Mouse (Mus musculus): ENCODE measurements around the gene Fam173a. TPM values are rescaled to one million over a fixed set of nuclear protein-coding genes. Genes with fewer than 3 reads are reported as not detected.
"Not testable (repeated sequence)": the region's sequence is repeated elsewhere in the genome, so short reads cannot be mapped to it uniquely, and the experiment has no call there.

The Fam173a gene
- polyA plus RNA-seq, 1 experiment from 2014 or later, result 127 TPM

DNA sequence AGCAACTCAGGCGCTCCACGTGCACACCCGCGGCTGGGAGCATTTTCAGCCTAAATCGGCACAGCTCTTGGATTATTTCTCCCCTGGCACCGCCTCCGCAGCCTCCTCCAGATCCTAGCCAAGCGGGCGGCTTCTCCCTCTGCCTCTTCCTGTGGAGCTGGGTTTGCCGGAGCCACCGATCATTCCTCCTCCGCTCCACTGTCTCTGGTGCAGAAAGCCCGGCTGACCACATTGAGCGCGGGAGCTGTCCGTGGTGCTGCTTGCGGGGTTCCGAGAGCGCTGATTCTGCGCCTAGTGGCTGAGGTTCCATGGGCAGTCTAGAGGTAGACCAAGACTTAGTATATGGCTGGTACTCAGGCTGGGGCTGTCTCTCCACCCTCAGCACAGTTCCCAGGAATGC lies 20.8 kb upstream of the Fam173a start:
- Histone ChIP-seq H3K27me3 (replicated peaks; ENCODE audit: control insufficient read depth, insufficient read depth, low read length) (peaks cover 39% of the 10 kb centered on the region), H3K4me2 (replicated peaks; ENCODE audit: low read depth) (0 out of 2 replicates have a peak overlapping the region, but pooled peaks have one; percentile 13), H3K4me1 (replicated peaks; ENCODE audit: control insufficient read depth, insufficient read depth, low read length) (no peaks in the 10 kb centered on the region; the same call in 1 of the 2 replicates), H3K36me3 (ENCODE audit: control insufficient read depth, insufficient read depth) (no peaks in the 10 kb centered on the region), H3K9me3 (ENCODE audit: control insufficient read depth) (no peaks in the 10 kb centered on the region), H3K27ac (ENCODE audit: low read depth, low read length) (no peak overlapping the region), H3K9ac (ENCODE audit: low read depth, low read length) (no peak overlapping the region), H3K4me3 (ENCODE audit: low read depth, low read length) (no peak overlapping the region)
- 1% methylated on average over 20 of the region's 20 CpGs for WGBS
- 0 out of 2 replicates have a peak, but pooled peaks have one; percentile 29 for ATAC-seq
- TF ChIP-seq CTCF (IDR thresholded peaks at IDR 0.05; ENCODE audit: low read depth), result peak; percentile 81

DNA sequence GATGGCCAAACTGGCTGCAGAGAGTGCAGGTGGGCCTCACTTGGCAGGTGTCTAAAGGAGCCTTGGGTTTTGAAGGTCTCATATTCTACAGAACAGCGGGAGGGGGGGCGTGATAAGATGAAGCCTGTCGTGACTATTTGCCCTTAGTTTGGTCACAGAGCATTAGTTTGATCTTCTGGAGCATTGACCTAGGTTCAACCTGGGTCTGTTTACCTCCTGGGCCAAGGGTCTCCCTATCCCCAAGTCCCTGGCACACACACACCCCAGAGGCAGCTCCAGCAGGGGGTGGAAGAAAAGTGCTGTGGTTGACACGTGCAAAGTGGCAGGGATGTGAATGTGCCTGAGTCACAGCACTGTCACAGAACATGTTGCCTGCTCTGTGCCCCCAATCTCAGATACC lies 18.2 kb upstream of the Fam173a start:
- Histone ChIP-seq H3K4me3 (ENCODE audit: low read depth, low read length) (no peak overlapping the region), H3K4me1 (replicated peaks; ENCODE audit: control insufficient read depth, insufficient read depth, low read length) (no peaks in the 10 kb centered on the region; the same call in 1 of the 2 replicates), H3K36me3 (ENCODE audit: control insufficient read depth, insufficient read depth) (no peaks in the 10 kb centered on the region), H3K9ac (ENCODE audit: low read depth, low read length) (no peak overlapping the region), H3K27me3 (replicated peaks; ENCODE audit: control insufficient read depth, insufficient read depth, low read length) (peaks cover 32% of the 10 kb centered on the region), H3K27ac (ENCODE audit: low read depth, low read length) (no peak overlapping the region), H3K9me3 (ENCODE audit: control insufficient read depth) (no peaks in the 10 kb centered on the region), H3K4me2 (replicated peaks; ENCODE audit: low read depth) (no peak overlapping the region)
- no peak for ATAC-seq
- WGBS, result 67% methylated on average over 4 of the region's 4 CpGs
- no peak for TF ChIP-seq CTCF (IDR thresholded peaks at IDR 0.05; ENCODE audit: low read depth)

DNA sequence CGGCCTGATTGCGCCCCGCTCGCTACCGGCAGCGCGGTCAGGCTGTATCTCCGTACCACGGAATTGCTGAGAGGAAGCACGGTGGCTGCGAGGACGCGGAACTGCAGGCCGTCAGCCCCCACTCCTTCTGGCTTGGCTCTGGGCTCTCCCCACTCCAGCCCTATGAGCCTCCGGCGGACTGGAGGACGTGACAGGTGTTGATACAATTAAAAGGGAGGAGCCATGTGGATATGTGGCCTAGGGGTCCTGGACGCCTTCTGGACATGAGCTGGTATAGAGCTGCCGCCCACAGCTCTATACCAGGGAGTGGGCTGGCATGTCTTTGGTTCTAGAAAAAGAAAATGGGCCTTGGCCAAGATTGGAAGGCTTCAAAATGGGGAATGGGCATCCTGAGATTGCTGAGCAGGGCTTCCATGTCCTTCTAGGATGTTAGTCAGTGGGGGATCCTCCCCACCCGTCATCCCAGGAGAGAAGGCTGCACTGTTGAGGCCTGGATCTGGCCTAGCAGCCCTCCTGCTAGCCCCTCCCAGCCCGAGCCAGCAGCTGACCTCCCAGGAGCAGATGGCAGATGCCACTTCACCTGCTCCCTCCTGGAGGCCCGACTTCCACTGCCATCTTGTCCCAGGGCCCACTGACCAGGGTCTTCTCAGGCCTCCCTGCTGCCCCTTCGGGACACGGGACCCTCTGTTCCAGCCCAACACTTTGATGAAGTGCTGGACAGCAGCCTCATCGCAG lies 17.1 kb upstream of the Fam173a start:
- H3K9me3 ChIP-seq (ENCODE audit: control insufficient read depth), result no peaks in the 10 kb centered on the region
- WGBS, result 15% methylated on average over 25 of the region's 25 CpGs
- no peaks in the 10 kb centered on the region; the same call in 1 of the 2 replicates for H3K4me1 ChIP-seq (replicated peaks; ENCODE audit: control insufficient read depth, insufficient read depth, low read length)
- TF ChIP-seq CTCF (IDR thresholded peaks at IDR 0.05; ENCODE audit: low read depth), result no peak
- peak; percentile 4; the same call in 1 of the 2 replicates for ATAC-seq
- H3K27ac ChIP-seq (ENCODE audit: low read depth, low read length), result no peak overlapping the region
- peaks cover 32% of the 10 kb centered on the region for H3K27me3 ChIP-seq (replicated peaks; ENCODE audit: control insufficient read depth, insufficient read depth, low read length)
- H3K4me3 ChIP-seq (ENCODE audit: low read depth, low read length), result peak overlapping the region; percentile 51
- no peaks in the 10 kb centered on the region for H3K36me3 ChIP-seq (ENCODE audit: control insufficient read depth, insufficient read depth)
- H3K4me2 ChIP-seq (replicated peaks; ENCODE audit: low read depth), result peak overlapping the region; percentile 92
- 0 out of 2 replicates have a peak overlapping the region, but pooled peaks have one; percentile 17 for H3K9ac ChIP-seq (ENCODE audit: low read depth, low read length)

GRCm38 (mm10) chr17:25808789-25809605 lies 16.3 kb upstream of the Fam173a start, which contains the start of gene Fbxl16:
Gene Fbxl16 (plus strand): TSS chr17:25809085.
- H3K36me3 ChIP-seq (ENCODE audit: control insufficient read depth, insufficient read depth), result no peaks in the 10 kb centered on the region
- no peak within 1 kb of the TSS for H3K27ac ChIP-seq (ENCODE audit: low read depth, low read length)
- ATAC-seq, result peak; percentile 63
- no peaks in the 10 kb centered on the region; the same call in 1 of the 2 replicates for H3K4me1 ChIP-seq (replicated peaks; ENCODE audit: control insufficient read depth, insufficient read depth, low read length)
- H3K4me3 ChIP-seq (ENCODE audit: low read depth, low read length), result peak within 1 kb of the TSS; percentile 51
- peak; percentile 58 for TF ChIP-seq CTCF (IDR thresholded peaks at IDR 0.05; ENCODE audit: low read depth)
- 0 out of 2 replicates have a peak within 1 kb of the TSS, but pooled peaks have one; percentile 17 for H3K9ac ChIP-seq (ENCODE audit: low read depth, low read length)
- H3K27me3 ChIP-seq (replicated peaks; ENCODE audit: control insufficient read depth, insufficient read depth, low read length), result peaks cover 32% of the 10 kb centered on the region
- no peaks in the 10 kb centered on the region for H3K9me3 ChIP-seq (ENCODE audit: control insufficient read depth)
- H3K4me2 ChIP-seq (replicated peaks; ENCODE audit: low read depth), result peak within 1 kb of the TSS; percentile 92
- under 1% methylated on average over 92 of the region's 100 CpGs for WGBS

- no peaks in the 10 kb centered on the region for H3K9me3 ChIP-seq (ENCODE audit: control insufficient read depth)
- ATAC-seq, result no peak
- no peaks in the 10 kb centered on the region for H3K4me1 ChIP-seq (replicated peaks; ENCODE audit: control insufficient read depth, insufficient read depth, low read length)
- no peak overlapping the region for H3K27ac ChIP-seq (ENCODE audit: low read depth, low read length)
- no peaks in the 10 kb centered on the region for H3K36me3 ChIP-seq (ENCODE audit: control insufficient read depth, insufficient read depth)
- WGBS, result 51% methylated on average over 5 of the region's 5 CpGs
- H3K27me3 ChIP-seq (replicated peaks; ENCODE audit: control insufficient read depth, insufficient read depth, low read length), result peaks cover 28% of the 10 kb centered on the region
- H3K4me3 ChIP-seq (ENCODE audit: low read depth, low read length), result no peak overlapping the region
- peak overlapping the region; percentile 92; the same call in 1 of the 2 replicates for H3K4me2 ChIP-seq (replicated peaks; ENCODE audit: low read depth)
- TF ChIP-seq CTCF (IDR thresholded peaks at IDR 0.05; ENCODE audit: low read depth), result no peak
- H3K9ac ChIP-seq (ENCODE audit: low read depth, low read length), result no peak overlapping the region
Measured at GRCm38 (mm10) chr17:25808028-25808427, 15.3 kb upstream of the Fam173a start.

DNA sequence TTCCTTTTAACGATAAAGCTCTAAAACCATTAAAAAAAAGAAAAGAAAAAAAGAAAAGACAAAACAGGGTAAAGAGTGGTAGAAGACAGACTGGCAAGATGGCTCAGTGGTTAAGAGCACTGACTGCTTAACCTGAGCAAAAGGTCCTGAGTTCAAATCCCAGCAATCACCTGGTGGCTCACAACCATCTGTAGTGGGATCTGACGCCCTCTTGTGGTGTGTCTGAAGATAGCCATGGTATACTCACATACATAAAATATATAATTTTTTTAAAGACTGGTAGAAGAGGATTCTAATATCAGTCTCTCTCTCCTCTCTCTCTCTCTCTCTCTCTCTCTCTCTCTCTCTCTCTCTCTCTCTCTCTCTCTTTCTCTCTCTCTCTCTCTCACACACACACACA lies 14.8 kb upstream of the Fam173a start:
- H3K4me2 ChIP-seq (replicated peaks; ENCODE audit: low read depth); H3K4me3 ChIP-seq (ENCODE audit: low read depth, low read length); H3K9ac ChIP-seq (ENCODE audit: low read depth, low read length); H3K36me3 ChIP-seq (ENCODE audit: control insufficient read depth, insufficient read depth); ATAC-seq; H3K27ac ChIP-seq (ENCODE audit: low read depth, low read length); H3K4me1 ChIP-seq (replicated peaks; ENCODE audit: control insufficient read depth, insufficient read depth, low read length); H3K9me3 ChIP-seq (ENCODE audit: control insufficient read depth): not testable (repeated sequence)
- TF ChIP-seq CTCF (IDR thresholded peaks at IDR 0.05; ENCODE audit: low read depth), result peak; percentile 21; the same call in 1 of the 2 replicates
- peaks cover 30% of the 10 kb centered on the region for H3K27me3 ChIP-seq (replicated peaks; ENCODE audit: control insufficient read depth, insufficient read depth, low read length)
- 56% methylated on average over 2 of the region's 2 CpGs for WGBS
